Mouse (Mus musculus) heart, embryonic 16.5 days (tissue): ENCODE results near the gene Tmem240. TPM values are rescaled to one million over a fixed set of nuclear protein-coding genes. Genes with fewer than 3 reads are reported as not detected.
"Not testable (repeated sequence)": the region's sequence is repeated elsewhere in the genome, so short reads cannot be mapped to it uniquely, and the experiment has no call there.

Experiments used
- ATAC-seq: fragments of 200-750 bp; cut with Nextera tagmentation; replicated peaks from 2 replicates; pipeline ENCODE4 v1.8.0; 2017; ENCODE audit warnings: moderate number of reproducible peaks; ENCODE audit not compliant: insufficient read depth, low FRiP score; ENCODE audit errors: extremely low read depth
- H3K27ac ChIP-seq: fragments of 300-500 bp; sonication (generic); 2 replicates; pipeline ENCODE4 v1.5.1; 2014; ENCODE audit warnings: mild to moderate bottlenecking, low read length, control low read depth, moderate library complexity
- H3K27me3 ChIP-seq: fragments of 300-500 bp; sonication (generic); 2 replicates; pipeline ENCODE4 v1.6.1; 2014; ENCODE audit warnings: low read length, mixed read lengths; ENCODE audit not compliant: control insufficient read depth, insufficient read depth
- H3K36me3 ChIP-seq: fragments of 300-500 bp; sonication (generic); 2 replicates; pipeline ENCODE4 v1.6.1; 2014; ENCODE audit not compliant: control insufficient read depth, insufficient read depth
- H3K4me1 ChIP-seq: fragments of 300-500 bp; sonication (generic); 2 replicates; pipeline ENCODE4 v1.6.1; 2014; ENCODE audit warnings: low read length, mixed read lengths; ENCODE audit not compliant: control insufficient read depth, insufficient read depth
- H3K4me2 ChIP-seq: fragments of 300-500 bp; sonication (generic); 2 replicates; pipeline ENCODE4 v1.6.1; 2014; ENCODE audit warnings: low read depth, mild to moderate bottlenecking, control low read depth, low read length
- H3K4me3 ChIP-seq: fragments of 300-500 bp; sonication (generic); 2 replicates; pipeline ENCODE4 v1.5.1; 2014; ENCODE audit warnings: mild to moderate bottlenecking, control low read depth, low read length
- H3K9ac ChIP-seq: fragments of 300-500 bp; sonication (generic); 2 replicates; pipeline ENCODE4 v1.6.1; 2014; ENCODE audit warnings: low read length, control low read depth
- H3K9me3 ChIP-seq: fragments of 300-500 bp; sonication (generic); replicated peaks from 2 replicates; pipeline ENCODE4 v1.6.1; 2016; ENCODE audit warnings: low read length; ENCODE audit not compliant: control insufficient read depth
- WGBS: fragments of 180-500 bp; shearing (Covaris S2); extraction: QIAGEN DNeasy Blood & Tissue Kit; methylation state at CpG from one replicate; pipeline ENCODE4 v1.1.7; 2014; 5-methylcytosine and 5-hydroxymethylcytosine counted together
- polyA plus RNA-seq: library from polyadenylated mRNA; unstranded; fragments of >200 nt; fragmentation: Nextera tagmentation; extraction: Ambion mirVana; gene quantifications from 2 replicates; pipeline ENCODE4 v1.2.1, GENCODE M21; 2015

Gene Tmem240
- polyA plus RNA-seq, 1 experiment from 2014 or later, result 0.54 TPM

DNA sequence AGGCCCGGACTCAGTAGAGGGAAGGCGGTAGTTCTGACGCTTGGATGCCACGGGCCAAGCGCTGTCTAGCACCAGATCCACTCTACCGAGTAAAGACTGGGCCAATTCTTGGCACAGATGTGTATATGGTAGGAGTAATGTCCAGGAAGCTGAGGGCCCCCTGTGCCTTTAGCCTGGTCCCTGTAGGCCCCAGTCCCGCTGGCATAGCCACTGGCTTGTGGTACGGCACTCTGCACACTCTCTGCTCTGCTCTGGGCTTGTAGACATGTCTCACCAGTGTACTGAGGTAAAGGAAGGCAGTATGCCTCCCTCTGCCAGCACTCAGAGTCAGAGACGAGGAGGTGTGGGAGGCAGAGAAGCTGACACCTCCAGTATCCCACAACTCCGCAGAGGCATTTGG, 6.1 kb downstream of the Tmem240 start:
- WGBS, result 79% methylated on average over 10 of the region's 10 CpGs
- not testable (repeated sequence) for ATAC-seq, H3K4me1 ChIP-seq, H3K9ac ChIP-seq, H3K27me3 ChIP-seq, H3K4me2 ChIP-seq, H3K27ac ChIP-seq, H3K4me3 ChIP-seq, H3K9me3 ChIP-seq
- peaks cover 26% of the 10 kb centered on the region for H3K36me3 ChIP-seq

DNA sequence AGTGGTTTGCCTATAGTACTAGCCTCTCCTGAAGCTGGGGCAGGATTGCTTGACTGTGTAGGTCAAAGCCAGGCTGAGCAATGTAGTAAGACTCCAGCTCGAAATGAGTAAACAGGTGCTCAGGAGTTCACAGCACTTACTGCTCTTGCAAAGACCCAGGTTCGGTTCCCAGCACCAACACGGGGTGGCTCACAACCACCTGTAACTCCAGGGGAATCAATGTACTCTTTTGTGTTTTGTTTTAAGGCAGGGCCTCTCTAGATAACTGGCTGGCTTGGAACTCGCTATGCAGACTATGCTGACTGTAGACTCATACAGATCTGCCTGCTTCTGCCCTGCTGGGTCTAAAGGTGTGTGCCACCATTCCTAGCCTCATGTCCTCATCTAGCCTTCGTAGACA, 8.1 kb downstream of the Tmem240 start:
- no peak for ATAC-seq
- Histone ChIP-seq H3K4me2 (no peak overlapping the region), H3K27me3 (no peaks in the 10 kb centered on the region), H3K4me3 (no peak overlapping the region), H3K36me3 (peaks cover 43% of the 10 kb centered on the region), H3K27ac (no peak overlapping the region), H3K9ac (no peak overlapping the region), H3K4me1 (peaks cover 3% of the 10 kb centered on the region; the same call in 1 of the 2 replicates), H3K9me3 (no peaks in the 10 kb centered on the region)
- WGBS, result 91% methylated on average over 5 of the region's 5 CpGs

DNA sequence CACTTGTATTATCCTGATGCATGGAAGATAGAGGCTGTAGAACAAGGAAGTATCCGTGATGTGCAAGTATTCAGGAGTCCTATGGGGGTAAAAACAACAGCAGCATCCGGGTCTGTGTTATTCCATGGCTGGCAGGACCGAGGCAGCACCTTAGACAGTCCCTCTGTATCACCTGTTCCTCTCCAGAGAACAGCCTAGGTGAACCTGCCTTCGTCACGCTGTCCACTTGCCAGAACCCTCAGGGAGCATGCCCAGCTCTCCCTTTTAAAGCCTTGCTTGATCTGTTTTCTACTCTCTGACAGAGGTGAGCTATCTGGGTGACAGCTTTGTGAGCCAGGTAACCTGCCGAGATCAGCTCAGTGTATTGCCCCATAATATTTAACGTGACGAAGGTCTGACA, 9.9 kb downstream of the Tmem240 start:
- Histone ChIP-seq H3K27me3 (no peaks in the 10 kb centered on the region), H3K4me1 (no peaks in the 10 kb centered on the region; the same call in 1 of the 2 replicates), H3K4me2 (no peak overlapping the region), H3K4me3 (no peak overlapping the region), H3K9me3 (no peaks in the 10 kb centered on the region), H3K9ac (no peak overlapping the region), H3K27ac (no peak overlapping the region), H3K36me3 (peaks cover 58% of the 10 kb centered on the region)
- WGBS, result 88% methylated on average over 8 of the region's 8 CpGs
- no peak for ATAC-seq

DNA sequence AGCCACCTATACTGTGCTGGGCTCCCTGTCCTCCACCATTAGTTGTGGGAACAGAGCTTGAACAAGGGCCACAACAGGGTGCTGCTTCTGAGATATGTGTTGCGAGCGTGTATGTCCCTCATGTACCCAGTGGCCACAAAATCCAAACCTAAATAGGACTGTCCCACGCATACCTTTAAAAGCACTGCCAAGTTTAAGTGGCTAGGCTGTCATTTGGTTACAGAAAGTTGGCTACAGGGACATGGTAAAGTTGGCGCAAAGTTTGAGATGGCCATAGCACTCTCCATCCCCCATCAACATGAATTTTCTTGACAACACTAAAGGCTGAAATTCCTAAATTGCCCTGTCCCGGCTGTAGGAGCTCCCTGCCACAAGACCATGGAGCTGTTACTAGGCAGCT, 10.5 kb downstream of the Tmem240 start:
- Histone ChIP-seq H3K36me3 (peaks cover 61% of the 10 kb centered on the region), H3K4me3 (no peak overlapping the region), H3K9me3 (no peaks in the 10 kb centered on the region), H3K4me2 (no peak overlapping the region), H3K27ac (no peak overlapping the region), H3K27me3 (no peaks in the 10 kb centered on the region), H3K4me1 (no peaks in the 10 kb centered on the region), H3K9ac (no peak overlapping the region)
- no peak for ATAC-seq
- WGBS, result 91% methylated on average over 5 of the region's 5 CpGs

DNA sequence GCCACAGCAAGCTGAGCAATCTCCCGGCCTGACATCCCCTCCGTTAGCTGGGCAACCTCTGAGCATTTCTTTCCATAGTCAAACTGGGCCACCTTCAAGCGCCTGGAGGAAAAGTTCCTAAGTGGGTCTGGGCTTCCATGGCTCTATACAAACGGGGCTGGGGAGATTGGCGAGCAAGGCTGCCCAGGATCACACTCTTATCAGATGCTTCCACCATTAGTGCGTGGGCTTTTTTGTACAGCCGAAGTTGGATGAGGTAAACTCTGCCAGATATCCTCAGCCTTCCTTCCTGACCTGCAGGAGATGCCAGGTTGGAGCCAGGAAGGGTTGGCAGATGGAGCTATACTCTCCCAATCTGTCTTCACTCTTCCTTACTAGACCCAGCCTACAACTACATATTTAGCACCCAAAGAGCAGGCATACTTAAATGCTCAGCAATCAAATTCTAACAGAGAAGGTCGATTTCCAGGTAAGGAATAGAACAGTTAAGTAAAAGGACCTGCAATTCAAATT, 11.5 kb downstream of the Tmem240 start:
- Histone ChIP-seq H3K4me3 (no peak overlapping the region), H3K9me3 (no peaks in the 10 kb centered on the region), H3K4me1 (no peaks in the 10 kb centered on the region), H3K9ac (no peak overlapping the region), H3K4me2 (no peak overlapping the region), H3K27me3 (no peaks in the 10 kb centered on the region), H3K27ac (no peak overlapping the region), H3K36me3 (peaks cover 69% of the 10 kb centered on the region)
- 78% methylated on average over 8 of the region's 8 CpGs for WGBS
- no peak for ATAC-seq

DNA sequence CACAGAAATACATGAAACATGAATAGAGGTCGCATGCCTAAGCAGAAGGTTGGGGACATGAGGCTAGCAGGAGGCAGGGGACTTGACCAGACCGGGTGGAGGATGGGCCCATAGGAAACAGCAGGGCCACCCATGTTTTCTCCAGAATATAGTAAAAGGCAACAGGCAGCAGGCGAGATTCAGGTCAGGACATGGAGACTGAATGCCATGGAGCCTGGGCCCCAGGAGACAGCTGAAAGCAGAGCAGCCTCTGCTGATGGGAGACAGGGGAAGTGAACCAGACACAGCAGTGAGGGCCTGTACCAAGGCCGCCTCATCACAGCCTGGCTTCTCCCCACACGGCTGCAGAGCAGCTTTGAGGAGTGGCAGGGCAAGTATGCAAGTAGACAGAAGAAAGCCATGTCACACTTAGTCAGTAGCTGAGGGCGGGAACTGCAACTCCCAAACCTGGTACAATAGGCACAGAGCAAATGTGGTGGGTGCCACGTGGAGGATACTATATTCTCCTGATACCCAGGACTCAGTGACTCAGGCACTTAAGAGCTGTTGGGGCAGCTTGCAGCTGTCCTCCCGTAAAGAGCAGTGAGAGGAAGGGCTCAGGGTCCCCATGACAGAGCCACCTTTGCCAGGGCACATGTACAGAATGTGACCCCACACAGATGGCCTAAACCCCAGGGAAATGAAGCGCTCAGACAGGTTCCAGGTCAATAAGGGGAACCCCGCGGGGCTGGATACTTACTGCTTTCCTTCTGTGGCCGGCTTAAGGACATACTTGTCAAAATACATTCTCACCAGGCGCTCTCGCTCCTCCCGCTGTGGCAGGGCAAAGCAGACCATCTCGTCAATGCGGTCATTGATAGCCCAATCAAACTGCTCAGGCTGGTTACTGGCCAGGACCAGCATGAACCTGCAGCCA, 12.2 kb downstream of the Tmem240 start:
- peaks cover 76% of the 10 kb centered on the region for H3K36me3 ChIP-seq

DNA sequence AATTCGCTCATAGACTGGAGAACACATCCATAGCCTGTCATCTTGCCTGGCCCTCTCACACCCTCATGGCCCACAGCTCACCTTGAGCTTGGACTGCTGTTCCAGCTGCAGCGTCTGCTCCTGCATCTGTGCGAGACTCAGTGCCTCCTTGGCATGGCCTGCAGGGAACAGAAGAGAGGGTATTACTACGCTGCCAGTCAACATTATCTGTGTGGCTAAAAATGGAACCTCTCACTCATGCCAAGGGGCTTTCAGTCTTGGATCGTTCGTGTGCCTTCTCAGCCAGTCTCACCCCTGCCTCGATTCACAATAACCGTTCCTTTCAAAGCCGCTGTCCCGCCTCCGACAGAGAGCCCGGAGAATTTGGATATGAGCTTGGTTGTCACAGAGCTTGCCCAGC, 22.4 kb downstream of the Tmem240 start:
- Histone ChIP-seq H3K9ac (no peak overlapping the region), H3K36me3 (peaks cover 39% of the 10 kb centered on the region), H3K27me3 (no peaks in the 10 kb centered on the region), H3K9me3 (no peaks in the 10 kb centered on the region), H3K4me2 (peak overlapping the region; percentile 48), H3K27ac (peak overlapping the region; percentile 37; the same call in 1 of the 2 replicates), H3K4me1 (peaks cover 34% of the 10 kb centered on the region), H3K4me3 (no peak overlapping the region)
- ATAC-seq, result no peak; the same call in 1 of the 2 replicates
- 51% methylated on average over 12 of the region's 12 CpGs for WGBS

More for the DNA sequence above, 12.2 kb downstream of the Tmem240 start:
- Histone ChIP-seq H3K9me3 (no peaks in the 10 kb centered on the region), H3K4me3 (no peak overlapping the region), H3K4me1 (no peaks in the 10 kb centered on the region), H3K27ac (no peak overlapping the region), H3K4me2 (no peak overlapping the region), H3K27me3 (no peaks in the 10 kb centered on the region), H3K9ac (no peak overlapping the region)
- ATAC-seq, result no peak
- 87% methylated on average over 17 of the region's 17 CpGs for WGBS

DNA sequence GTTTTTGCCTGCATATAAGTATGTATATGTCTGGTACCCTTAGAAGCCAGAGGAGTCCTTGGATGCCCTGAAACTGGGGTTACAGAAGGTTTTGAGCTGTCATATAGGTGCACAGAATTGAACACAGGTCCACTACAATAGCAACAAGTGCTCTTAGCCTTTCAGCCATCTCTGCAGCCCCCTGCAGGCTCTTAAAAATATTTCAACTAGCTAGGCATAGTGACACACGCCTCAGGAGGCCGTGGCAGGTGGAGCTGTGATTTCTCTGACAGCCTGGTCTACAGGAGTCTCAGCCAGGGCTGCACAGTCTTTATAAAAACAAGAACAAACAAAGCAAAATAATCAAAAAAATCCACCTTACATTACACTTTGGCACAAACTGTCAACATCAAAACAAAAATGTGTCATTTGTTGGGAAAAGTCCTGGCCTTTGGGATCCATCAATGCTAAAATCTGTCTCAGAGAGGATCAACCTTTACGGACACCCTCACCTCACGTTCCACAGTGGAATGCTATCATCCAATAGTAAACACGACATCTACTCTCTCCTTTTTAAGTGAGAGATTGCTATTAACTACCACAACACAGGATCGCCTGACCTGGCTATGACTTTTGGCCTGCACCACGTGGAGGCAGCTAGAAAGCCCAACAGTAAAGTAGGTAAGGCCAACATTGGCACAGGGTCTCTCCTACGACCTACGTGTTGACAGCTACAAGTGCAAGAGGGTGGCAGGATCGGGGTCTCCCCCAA, 25.4 kb downstream of the Tmem240 start:
- no peaks in the 10 kb centered on the region for H3K9me3 ChIP-seq
- peak; percentile 5; the same call in 1 of the 2 replicates for ATAC-seq
- 2% methylated on average over 10 of the region's 10 CpGs for WGBS
- H3K27ac ChIP-seq, result peak overlapping the region; percentile 88
- H3K27me3 ChIP-seq, result no peaks in the 10 kb centered on the region
- peak overlapping the region; percentile 84 for H3K4me3 ChIP-seq
- peaks cover 16% of the 10 kb centered on the region for H3K36me3 ChIP-seq
- peaks cover 34% of the 10 kb centered on the region for H3K4me1 ChIP-seq
- peak overlapping the region; percentile 78 for H3K9ac ChIP-seq
- peak overlapping the region; percentile 99 for H3K4me2 ChIP-seq
